Mouse (Mus musculus) small intestine, adult 2 months (tissue): ENCODE data around the gene Plce1. TPM values are rescaled to one million over a fixed set of nuclear protein-coding genes. Genes with fewer than 3 reads are reported as not detected.

Experiments used
- H3K27ac ChIP-seq: fragments of 200-500 bp; 2 replicates; pipeline ENCODE4 v1.5.1; 2012; ENCODE audit warnings: low read depth, low read length, control low read depth, inconsistent platforms; ENCODE audit not compliant: insufficient read depth
- H3K27me3 ChIP-seq: fragments of 200-500 bp; 2 replicates; pipeline ENCODE4 v1.6.1; 2012; ENCODE audit warnings: mild to moderate bottlenecking, moderate library complexity, low read length, inconsistent platforms; ENCODE audit not compliant: control insufficient read depth, insufficient read depth
- H3K36me3 ChIP-seq: fragments of 200-500 bp; 2 replicates; pipeline ENCODE4 v1.6.1; 2012; ENCODE audit warnings: mild to moderate bottlenecking, low read length, control low read depth, inconsistent platforms; ENCODE audit not compliant: control insufficient read depth, insufficient read depth
- H3K4me1 ChIP-seq: fragments of 200-500 bp; 2 replicates; pipeline ENCODE4 v1.6.1; 2012; ENCODE audit warnings: low read length, inconsistent platforms, mixed read lengths; ENCODE audit not compliant: control insufficient read depth, insufficient read depth, insufficient read length
- H3K4me3 ChIP-seq: fragments of 200-500 bp; 2 replicates; pipeline ENCODE4 v1.5.1; 2012; ENCODE audit warnings: low read depth, mild to moderate bottlenecking, control low read depth, inconsistent platforms, low read length, moderate library complexity
- CTCF ChIP-seq: fragments of 200-500 bp; IDR thresholded peaks from 2 replicates; pipeline ENCODE4 v1.5.1; 2012; ENCODE audit warnings: low read depth, mild to moderate bottlenecking, control low read depth, inconsistent platforms, low read length, moderate library complexity, mixed read lengths; ENCODE audit not compliant: insufficient replicate concordance, insufficient read length; ENCODE audit errors: extremely low read depth
- POLR2A ChIP-seq: fragments of 200-500 bp; IDR thresholded peaks from 2 replicates; pipeline ENCODE4 v1.6.1; 2012; ENCODE audit warnings: low read depth, mild to moderate bottlenecking, control low read depth, inconsistent platforms, low read length, moderate library complexity
- WGBS: fragments of 180-500 bp; shearing (Covaris S2); methylation state at CpG from one replicate; pipeline ENCODE4 v1.1.7; 2018; 5-methylcytosine and 5-hydroxymethylcytosine counted together
- polyA plus RNA-seq: library from polyadenylated mRNA; depleted of rRNA; stranded (reverse); fragments of >200 nt; gene quantifications from 2 replicates; pipeline ENCODE4 v1.2.3, GENCODE M21; 2012

Gene Plce1
- polyA plus RNA-seq, 1 experiment = 2.6 TPM

DNA sequence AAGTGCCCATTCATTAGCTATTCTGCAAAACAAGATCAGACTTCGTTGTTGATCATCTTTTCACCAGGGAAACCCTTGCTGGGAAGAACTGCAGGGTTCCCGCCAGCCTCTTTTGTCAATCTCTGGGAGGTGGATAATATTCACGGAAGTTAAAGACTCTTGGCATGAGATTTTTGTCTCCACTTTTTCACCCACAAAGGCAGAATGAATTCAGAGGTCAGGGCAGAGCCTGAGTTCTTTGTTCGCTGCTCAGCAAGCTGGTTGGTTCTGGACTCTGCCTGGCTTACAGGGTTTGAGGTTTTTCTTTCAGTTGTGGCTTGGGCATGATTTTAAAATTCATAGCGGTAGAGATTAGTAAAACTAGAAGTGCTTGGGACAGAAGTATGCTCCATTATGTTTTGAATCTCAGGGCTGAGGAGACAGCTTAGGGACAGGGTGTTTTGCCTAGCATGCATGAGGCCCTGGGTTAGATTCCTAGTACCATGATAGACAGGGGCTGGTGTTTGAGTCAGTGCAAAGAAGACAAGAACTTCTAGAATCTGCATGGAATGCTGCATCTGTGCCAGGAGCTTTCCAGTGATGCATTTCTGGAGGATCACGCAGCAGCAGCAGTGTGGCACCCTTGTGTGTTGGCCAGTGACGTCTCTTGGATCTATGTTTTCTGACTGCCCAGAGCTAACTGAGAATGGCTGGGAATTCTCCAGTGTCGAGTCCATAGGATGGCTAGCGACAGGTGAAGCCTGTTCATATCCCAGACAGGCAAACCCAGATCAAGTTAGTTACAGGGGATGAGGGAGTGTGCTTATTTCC, 7.4 kb downstream of the Plce1 start:
- Histone ChIP-seq H3K4me1 (no peaks in the 10 kb centered on the region), H3K27ac (no peak overlapping the region), H3K36me3 (0 out of 2 replicates have a peak, but pooled peaks cover 2% of the 10 kb centered on the region), H3K4me3 (no peak overlapping the region), H3K27me3 (no peaks in the 10 kb centered on the region; the same call in 1 of the 2 replicates)
- WGBS = 78% methylated on average over 9 of the region's 9 CpGs
- no peak for TF ChIP-seq CTCF
- TF ChIP-seq POLR2A = no peak

DNA sequence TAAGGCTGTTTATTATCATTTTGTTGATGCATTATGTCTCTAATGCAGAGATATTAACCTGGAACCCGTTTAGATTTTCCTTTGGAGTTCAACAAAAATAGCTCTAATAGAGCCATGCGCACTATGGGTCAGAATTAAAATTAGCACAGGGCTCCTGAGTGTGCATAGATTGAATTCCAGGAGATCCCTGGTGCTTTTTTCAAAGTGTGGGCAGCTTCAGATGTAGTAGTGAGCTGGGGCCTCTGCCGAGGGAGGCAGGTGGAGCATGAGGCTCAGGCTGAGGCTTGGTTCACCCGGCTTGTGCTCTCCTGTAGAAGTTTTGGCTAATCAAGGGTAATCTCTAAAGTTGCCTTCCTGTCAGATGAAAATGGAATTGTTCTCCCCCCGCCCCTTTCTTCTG, 17.3 kb downstream of the Plce1 start:
- Histone ChIP-seq H3K4me3 (no peak overlapping the region), H3K27me3 (no peaks in the 10 kb centered on the region), H3K4me1 (no peaks in the 10 kb centered on the region), H3K36me3 (no peaks in the 10 kb centered on the region), H3K27ac (no peak overlapping the region)
- TF ChIP-seq POLR2A (no peak), CTCF (no peak)
- 78% methylated on average over 5 of the region's 5 CpGs for WGBS

DNA sequence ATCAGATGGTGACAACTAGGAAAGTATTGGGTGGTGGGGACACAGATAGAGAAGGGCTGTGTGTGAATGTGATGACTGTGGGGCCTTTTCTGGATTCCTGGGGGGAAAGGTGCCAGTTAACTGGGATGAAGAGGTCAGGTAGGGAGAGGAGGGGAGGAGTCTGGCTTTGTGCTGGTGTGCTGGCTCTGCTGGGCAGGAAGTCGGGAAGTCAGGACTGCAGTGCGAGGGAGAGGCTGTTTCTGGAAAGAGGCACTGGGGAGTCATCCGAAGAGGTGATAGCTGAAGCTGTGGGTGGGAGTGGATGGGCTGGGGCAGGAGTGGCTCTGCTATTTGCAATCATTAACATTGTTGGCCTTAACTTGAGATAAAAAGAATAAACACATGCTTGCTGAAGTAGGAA, 23.7 kb downstream of the Plce1 start:
- no peak overlapping the region for H3K4me3 ChIP-seq
- no peak for TF ChIP-seq CTCF
- no peak for TF ChIP-seq POLR2A
- H3K36me3 ChIP-seq = 0 out of 2 replicates have a peak, but pooled peaks cover 2% of the 10 kb centered on the region
- WGBS = 10% methylated on average over 3 of the region's 3 CpGs
- H3K4me1 ChIP-seq = peaks cover 2% of the 10 kb centered on the region; the same call in 1 of the 2 replicates
- 0 out of 2 replicates have a peak overlapping the region, but pooled peaks have one; percentile 39 for H3K27ac ChIP-seq
- H3K27me3 ChIP-seq = no peaks in the 10 kb centered on the region

DNA sequence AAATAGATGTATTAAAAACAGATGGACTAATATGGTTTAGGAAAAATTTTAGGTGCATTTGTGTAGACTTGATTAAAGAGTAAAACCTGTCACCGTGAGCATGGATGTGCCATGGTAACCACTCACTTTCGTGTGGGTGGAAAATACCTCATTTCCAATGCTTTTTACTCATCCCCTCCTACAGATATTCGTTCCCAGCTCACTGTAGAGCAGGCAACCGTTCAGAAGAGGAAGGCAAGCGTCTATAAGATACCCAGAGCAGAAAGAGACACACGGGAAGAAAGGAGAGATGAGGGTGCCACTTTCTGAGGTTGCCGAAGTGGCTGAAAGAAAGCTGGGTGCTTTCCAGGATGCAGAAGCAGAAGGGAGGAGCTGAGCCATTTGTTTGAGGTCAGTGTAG, 25.2 kb downstream of the Plce1 start:
- WGBS = 90% methylated on average over 7 of the region's 7 CpGs
- Histone ChIP-seq H3K4me1 (peaks cover 2% of the 10 kb centered on the region; the same call in 1 of the 2 replicates), H3K27ac (no peak overlapping the region), H3K4me3 (no peak overlapping the region), H3K27me3 (no peaks in the 10 kb centered on the region), H3K36me3 (0 out of 2 replicates have a peak, but pooled peaks cover 2% of the 10 kb centered on the region)
- TF ChIP-seq CTCF (no peak), POLR2A (no peak)

DNA sequence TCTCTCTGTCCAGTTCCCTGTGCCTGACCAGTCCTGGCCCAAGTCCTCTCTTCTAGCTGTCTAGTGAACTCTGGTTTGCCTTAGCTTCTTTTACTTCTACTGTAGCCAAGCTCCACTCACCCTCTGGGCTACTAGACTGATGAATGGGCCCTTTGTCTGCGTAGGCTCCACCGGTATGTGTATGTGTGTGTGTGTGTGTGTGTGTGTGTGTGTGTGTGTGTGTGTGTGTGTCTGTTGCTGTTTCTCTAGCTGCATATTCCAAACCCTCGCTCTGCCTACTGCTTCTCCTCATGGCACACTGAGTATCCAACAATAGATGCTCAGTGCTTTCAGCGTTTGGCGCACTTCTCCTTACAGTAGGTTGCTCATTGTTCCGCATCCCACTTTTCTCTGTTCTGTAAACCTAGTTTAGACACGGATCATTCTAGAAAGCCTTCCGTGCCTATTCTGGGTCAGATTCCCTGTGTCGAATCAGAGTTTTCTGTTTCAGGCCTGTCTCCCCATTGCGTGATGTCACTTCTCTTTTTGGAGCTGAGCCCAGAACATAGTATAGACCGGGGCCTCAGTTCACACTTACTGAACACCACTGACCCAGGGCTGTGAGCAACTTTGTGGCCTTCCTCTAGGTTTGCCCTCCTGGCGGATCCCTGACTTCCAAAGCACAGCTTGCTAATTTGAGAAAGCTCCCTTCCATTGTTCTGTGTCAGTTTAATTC, 26.5 kb downstream of the Plce1 start:
- Histone ChIP-seq H3K27me3 (no peaks in the 10 kb centered on the region), H3K27ac (no peak overlapping the region), H3K36me3 (0 out of 2 replicates have a peak, but pooled peaks cover 2% of the 10 kb centered on the region), H3K4me3 (no peak overlapping the region), H3K4me1 (peaks cover 2% of the 10 kb centered on the region; the same call in 1 of the 2 replicates)
- TF ChIP-seq CTCF (no peak), POLR2A (no peak)
- 81% methylated on average over 12 of the region's 12 CpGs for WGBS

DNA sequence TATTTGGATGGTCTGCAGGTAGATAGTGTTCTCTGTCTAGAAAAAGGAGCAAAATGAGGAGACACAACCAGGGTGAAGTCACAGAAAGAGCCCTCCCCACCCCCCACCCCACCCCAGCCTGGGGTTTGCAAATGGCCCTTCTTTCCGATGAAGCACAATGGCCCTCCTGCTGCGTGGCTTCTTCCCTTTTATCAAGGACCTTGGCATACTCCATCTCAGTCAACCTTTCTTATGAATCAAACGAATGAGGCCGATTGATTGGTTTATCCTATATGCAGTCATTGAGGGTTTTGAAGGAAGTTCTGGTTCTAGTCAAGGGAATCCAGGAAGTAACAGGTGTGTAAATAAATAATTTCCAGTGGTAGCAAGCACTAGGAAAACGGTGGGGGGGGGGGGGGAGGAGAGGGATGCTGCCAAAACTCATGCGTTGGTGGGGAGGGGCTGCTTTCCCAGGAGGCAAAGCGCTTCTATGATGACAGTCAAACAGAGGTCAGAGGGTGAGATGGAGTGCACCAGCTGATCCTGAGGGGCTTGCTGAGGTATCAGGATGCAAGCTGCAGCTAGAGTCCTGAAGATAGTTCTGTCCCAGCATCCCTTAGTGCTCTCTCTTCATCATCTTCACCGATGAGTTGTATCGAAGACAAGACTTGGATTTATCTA, 27.2 kb downstream of the Plce1 start:
- TF ChIP-seq CTCF = no peak
- no peak for TF ChIP-seq POLR2A
- H3K4me1 ChIP-seq = peaks cover 2% of the 10 kb centered on the region; the same call in 1 of the 2 replicates
- 0 out of 2 replicates have a peak, but pooled peaks cover 2% of the 10 kb centered on the region for H3K36me3 ChIP-seq
- H3K27ac ChIP-seq = no peak overlapping the region
- H3K4me3 ChIP-seq = no peak overlapping the region
- 78% methylated on average over 9 of the region's 9 CpGs for WGBS
- no peaks in the 10 kb centered on the region for H3K27me3 ChIP-seq
